Mouse (Mus musculus) layer of hippocampus, adult 8-10 months (tissue): ENCODE data around the gene Mob4. TPM values are rescaled to one million over a fixed set of nuclear protein-coding genes. Genes with fewer than 3 reads are reported as not detected.
"Not testable (repeated sequence)": the region's sequence is repeated elsewhere in the genome, so short reads cannot be mapped to it uniquely, and the experiment has no call there.

Source experiments
- DNase-seq, 2 experiments: peaks; one replicate each; pipeline ENCODE4 v3.0.0; 2022; ENCODE audit warnings: low spot score in 2 of 2
- total RNA-seq, 4 experiments: library from RNA; stranded (reverse); gene quantifications; 2 replicates each; pipeline ENCODE4 v1.2.4; 2022

Gene Mob4
- 10 to 100 TPM; 56.8 to 62.9 (median 58.1) TPM for total RNA-seq

DNA sequence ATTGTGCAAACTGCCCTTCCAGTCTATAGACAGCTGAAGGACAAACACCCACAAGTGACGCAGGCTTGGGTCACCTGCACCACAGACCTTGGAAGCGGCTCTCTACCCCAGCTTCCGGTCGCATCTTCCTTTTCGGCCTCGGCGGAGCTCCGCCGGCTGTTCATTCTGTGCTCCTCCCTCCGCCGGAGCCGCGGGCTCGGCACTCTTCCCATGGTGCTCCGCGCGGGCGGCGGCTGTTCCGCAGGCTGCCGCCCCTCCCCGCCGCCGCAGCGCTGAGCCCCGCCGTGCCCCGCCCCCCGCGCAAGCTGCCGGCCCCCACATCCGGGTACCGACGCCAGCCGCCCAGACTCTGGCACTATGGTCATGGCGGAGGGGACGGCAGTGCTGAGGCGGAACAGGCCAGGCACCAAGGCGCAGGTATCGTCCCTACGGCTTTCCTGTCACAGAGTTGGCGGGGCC is at the start of gene Mob4:
TSS of gene Mob4 (plus strand) at position 289 of the 459 bp plus-strand sequence.
- peak; percentile 72 to 85 for DNase-seq

DNA sequence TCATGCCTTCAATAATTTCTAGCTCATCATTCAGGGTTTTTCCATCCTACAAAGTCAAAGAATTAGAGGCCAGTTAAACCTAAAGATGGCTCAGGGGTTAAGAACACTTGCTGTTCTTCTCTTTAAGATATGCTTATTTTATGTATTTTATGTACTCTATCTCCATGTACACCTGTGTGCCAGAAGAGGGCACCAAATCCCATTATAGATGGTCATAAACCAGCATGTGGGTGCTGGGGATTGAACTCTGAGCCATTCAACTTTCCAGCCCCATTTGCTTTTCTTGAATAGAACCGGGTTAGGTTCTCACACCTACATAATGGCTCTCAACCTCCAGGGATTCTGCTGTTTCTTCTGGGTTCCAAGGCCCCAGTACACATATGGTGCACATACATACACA is 48.9 kb upstream of the Mob4 start:
- DNase-seq = no peak

DNA sequence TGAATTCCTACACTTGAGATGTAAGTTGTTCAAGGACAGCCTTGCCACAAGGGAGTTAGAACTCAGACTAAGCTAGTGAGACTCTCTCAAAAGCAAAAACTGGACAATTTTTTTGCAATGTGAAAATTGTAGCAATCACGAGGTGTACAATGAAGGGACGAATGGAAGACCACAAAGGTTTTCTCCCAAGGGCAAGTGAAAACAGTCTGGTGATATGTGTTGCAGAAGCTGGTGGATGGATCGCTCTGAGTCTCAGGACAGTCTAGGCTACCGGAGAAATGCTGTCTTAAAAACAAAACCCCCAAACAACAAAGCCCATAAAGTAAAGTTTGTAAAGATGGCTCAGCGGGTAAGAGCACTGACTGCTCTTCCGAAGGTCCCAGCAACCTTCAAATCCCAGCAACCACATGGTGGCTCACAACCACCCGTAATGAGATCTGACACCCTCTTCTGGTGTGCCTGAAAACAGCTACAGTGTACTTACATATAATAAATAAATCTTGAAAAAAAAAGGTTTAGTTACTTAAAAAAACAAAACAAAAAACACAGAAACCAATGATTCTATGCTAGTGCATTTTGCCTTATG is 45.2 kb upstream of the Mob4 start:
- DNase-seq = no peak

DNA sequence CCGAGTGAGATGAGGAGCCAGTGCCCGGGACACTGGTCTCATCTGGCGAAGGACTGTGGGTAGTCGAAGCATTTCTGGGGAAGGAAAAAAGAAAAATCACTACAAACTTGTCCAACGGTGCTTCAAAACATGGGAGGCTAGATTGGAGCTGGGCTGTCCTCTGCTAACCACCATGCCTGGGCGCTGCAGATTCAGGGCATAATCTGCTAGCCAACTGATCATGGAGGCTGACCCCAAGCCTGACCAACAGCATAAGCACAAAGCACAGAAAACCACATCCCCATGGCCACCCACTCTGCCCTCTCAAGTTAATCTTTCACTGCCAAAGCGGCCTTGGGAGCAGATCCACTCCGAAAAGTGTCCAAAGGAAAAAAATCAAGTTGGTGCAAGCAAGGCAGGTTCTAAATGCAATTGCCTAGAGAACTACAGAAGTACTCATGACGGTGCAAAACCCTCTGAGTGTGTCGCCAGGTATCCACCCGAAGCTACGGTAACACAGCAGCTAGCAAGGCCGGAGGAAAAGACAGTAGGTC is 44.1 kb upstream of the Mob4 start:
- DNase-seq = peak in 1 of 2 experiments; percentile 8

DNA sequence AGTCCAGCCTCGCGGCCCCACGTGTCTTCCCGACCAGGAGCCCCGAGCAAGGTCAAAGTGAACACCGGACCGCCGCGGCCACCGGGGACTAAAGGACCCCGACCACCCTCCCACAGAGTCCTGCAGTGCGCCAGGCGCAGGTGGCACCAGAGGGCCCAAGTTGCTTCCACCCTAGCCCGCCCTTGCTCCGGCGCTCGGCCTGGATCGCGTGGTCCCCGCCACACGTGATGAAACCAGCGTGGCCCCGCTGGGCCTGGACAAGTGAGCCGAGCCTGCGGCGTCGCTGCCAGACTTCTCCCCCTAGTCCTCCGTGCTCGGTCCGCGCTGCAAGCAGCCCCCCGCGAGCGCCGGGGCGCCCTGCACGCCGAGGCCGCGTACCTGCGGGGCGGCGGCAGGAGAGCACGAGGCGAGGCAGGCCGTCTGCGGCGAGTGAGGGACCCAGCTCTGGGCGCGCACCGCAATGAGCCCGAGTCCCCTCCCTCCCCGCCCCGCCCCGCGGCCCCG is 43.6 kb upstream of the Mob4 start:
- DNase-seq = peak in 1 of 2 experiments; percentile 49

DNA sequence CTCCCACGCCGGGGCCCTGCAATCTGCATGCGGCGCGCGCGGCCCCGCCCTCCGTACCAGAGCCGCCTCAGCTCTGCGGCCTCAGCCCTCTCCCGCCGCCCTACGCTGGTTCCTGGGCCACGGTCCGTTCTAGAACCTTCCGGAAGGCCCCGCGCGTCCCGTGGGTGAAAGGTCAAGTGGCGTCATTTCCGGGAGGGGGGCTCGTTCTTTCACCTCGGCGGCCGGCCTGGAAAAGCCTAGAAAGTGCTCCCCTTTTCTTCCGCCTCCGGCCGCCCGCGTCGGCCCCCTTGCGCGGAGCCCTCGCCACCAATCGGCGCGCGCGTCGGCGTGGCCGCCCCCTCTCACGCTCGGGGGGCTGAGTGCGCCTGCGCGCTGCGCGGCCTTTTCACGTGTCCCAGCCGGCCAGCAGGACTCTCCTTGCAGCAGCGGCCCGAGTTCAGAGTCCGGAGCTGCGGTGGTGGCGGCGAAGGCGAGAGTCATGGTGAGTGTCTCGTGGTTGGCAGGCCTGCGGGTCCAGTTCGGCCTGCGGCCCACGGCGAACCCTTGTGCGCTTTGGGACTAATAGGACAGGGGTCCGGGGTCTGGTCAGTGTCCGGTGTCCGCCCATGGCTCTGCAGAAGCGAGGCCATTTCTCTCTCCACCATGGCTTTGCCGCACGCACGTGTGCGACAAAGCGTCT is 43.0 kb upstream of the Mob4 start, which contains the start of the genes Hspe1 and Hspd1:
TSS of gene Hspe1 (plus strand) at position 201 of the 679 bp plus-strand sequence.
TSS of gene Hspd1 (minus strand) at position 312 of the 679 bp plus-strand sequence.
- DNase-seq = peak; percentile 98

DNA sequence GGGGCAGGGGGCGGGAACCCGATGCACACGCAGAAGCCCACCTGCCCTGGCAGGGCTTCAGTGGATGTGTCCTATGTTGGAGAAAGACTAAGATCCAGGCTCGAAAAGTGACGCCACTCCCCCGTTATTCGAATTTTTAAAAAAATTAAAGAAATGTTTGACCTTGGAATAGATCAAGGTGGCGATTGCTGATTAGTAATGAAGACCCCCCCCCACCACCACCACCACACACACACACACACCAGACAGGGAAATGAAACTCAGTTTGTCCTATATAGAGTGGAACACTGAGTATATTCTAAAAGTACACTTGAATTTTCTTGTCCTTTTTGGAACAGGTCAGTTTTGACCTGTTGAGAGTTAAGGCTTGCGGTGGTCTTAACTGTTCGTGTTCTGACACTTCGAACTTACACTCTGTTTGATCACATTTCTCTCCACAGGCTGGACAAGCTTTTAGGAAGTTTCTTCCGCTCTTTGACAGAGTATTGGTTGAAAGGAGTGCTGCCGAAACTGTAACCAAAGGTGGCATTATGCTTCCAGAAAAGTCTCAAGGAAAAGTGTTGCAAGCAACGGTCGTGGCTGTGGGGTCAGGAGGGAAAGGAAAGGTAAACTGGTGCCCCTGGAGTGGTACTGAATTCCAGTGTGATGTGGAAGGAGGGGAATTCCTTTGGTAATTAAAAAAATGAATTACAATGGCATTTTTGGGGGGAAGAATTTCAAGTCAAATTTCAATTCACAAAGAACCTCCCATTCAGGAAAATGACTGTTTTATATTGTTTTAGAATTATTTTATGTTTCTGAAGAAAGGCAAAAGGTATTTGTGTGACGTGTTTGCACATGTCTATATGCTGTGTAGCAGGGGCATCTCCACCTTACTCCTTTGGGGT is 42.2 kb upstream of the Mob4 start:
- DNase-seq = no peak

DNA sequence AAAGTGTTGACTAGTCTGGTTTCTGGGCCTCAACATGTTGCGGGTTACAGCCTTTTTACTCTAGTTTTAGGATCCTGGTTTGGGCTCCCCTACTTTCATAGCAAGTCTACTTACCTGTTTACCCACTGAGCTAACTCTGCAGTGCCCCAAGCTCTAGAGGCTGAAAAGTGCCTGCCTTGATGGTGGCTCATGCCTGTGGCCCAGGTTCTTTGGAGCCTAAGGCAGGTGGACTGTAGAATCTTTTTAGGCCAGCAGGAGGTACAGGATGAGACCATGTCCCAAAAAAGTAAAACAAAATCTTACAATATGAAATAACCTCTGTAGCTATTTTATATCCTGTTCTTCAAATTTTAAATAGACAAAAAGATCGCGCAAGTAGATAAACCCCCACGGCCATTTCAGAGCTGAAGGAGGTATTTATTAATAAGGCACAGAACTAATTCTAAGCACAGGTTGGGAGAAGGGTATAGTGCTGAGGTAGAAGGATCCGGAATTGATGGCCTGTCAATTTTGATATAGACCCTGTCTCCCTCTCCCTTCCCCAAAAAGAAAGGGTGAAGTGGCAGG is 41.5 kb upstream of the Mob4 start:
- no peak for DNase-seq

DNA sequence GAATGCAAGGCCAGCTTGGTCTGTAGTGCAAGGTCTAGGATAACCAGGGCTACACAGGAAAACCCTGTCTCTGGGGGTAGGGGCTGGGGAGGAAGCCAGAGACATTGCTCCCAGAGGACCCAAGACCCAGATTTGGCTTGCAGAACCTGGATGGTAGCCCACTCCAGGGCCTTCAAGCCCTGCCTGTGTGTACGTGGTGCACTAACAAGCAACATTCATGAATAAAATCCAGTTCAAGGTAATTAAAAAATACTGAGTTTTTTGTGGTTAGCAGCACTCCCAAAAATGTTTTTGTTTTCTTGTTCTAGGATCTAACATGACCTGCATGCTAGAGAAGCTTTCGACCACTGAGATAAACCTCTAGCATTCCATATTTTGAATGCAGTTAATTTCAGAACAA is 39.0 kb upstream of the Mob4 start:
- no peak for DNase-seq

DNA sequence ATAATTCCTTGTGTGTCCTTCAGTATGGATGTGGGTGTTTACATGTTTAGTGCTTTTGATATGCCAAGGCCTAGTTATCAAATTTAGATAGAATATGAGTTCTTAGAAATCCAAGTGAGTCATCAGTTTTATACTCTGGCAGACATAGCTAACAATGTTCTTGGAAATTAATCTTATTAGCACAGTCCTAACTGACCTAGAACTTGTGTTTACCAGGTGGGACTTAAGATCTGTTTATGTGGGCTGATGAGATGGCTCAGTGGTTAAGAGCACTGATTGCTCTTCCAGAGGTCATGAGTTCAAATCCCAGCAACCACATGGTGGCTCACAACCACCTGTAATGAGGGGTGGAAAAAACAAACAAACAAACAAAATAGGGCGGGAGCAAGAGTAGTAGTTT is 38.6 kb upstream of the Mob4 start:
- no peak for DNase-seq

DNA sequence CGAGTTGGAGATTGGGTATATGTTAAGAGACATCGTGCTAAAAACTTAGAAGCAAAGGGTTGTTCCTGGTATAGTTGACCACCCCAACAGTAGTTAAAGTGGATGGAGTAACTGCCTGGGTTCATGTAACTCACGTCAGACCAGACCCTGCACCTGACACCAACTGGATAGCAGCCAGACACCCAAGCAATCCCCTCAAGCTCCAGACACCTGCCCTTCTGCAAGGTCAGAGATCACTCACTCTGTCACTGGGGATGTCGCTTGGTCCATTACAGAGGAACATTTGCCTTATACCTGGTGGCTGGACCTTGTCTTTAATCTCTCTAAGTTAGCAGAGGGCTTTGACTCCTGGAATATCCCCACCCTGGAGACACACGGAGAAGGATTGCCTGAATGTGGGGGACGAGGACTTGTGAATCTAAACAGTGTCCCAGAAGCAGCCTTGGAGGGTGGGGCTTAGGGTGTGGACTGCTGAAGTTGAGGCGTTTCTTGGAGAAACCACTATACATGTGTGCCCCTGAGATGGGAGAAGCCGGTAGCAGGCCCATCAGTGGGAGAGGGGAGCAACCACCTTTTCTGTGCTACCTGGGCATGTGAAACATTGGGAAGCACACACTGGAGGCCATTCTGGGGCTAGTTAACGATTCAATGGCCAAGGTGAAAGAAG is 24.0 kb upstream of the Mob4 start:
- no peak for DNase-seq

DNA sequence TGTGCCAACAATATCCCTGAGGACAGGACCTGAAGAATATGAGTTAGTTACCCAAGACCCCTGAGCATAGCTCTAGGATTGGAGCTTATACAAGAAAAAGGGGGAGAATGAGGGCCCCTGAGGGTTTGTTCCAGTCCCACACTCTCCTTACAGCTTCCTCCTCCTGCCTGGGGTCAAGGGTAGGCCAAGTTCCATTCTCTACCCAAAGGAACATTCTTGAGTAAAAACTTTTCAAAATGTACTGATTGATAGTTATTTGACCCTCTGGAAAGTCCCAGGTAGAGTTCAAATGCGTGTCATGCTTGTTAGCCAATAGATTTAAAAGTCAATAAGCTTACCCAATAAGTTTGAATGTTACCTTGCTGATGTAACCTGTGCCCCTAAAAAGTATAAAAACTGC is 23.4 kb upstream of the Mob4 start:
- no peak for DNase-seq

DNA sequence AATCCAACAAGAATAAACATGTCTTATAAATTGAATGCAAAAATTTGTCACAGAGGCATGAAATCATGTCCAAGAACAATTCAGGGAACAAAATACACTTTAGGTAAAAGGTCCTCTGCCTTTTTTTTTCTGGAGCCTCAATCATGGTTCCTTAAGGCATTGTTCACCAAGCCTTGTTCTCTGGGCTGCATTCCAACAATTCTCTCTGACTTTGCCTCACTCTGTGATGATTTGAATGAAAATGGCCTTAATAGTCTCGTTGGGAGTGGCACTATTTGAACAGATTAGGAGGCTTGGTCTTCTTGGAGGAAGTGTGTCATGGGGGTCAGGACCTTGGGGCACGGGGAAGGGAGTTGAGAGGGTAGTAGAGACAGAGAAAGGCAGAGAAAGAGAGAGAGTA is 22.6 kb upstream of the Mob4 start:
- no peak for DNase-seq

DNA sequence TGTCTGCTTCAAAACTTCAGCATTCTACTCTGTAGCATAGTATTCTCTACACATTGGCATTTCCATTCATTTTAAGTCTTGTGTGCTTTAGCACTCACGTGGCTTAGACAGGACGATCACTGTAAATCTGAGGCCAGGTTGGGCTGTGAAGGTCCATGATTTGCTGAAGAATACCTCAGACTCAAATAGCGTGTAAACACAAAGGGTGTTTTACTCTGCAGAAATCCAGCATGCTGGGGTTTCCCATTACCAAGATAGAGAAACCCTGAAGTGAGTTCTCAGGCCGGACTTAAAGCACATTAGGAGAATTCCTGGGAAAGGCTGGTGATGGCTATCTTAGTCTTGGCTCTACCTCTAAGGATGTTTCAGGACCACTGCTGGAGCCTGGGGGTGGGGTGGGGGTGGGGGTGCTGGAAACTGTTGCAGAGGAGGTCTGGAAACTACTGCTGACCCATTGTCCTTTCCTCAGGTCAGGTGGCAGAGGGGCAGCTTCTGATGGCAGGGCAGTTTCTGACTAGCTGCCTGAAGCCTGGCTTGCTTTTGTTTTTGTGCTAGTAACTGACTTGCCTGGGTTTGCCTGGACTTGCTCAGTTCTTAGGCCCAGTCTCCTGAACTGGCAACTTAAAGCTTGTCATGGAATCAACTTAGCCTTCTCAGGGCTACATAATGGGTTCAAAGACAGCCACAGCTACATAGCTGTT is 21.8 kb upstream of the Mob4 start:
- DNase-seq = no peak

DNA sequence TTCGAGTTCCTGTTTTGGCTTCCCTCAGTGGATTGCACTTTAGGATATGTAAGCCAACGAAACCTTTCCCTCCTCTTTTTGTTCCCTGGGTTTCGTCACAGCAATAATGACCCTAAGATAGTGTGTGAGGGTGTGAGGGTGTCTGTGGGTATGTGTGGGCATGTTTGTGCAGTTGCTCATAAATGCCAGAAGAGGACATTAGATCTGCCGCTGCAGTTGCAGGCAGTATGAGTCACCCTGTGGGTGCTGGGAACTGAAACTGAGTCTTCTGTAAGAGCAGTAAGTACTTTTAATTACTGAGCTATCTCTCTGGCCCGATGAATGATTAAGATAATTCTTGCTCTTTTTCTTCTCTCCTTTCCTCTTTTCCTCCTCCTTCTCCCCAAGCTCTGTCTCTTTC is 8.0 kb upstream of the Mob4 start:
- DNase-seq = no peak

DNA sequence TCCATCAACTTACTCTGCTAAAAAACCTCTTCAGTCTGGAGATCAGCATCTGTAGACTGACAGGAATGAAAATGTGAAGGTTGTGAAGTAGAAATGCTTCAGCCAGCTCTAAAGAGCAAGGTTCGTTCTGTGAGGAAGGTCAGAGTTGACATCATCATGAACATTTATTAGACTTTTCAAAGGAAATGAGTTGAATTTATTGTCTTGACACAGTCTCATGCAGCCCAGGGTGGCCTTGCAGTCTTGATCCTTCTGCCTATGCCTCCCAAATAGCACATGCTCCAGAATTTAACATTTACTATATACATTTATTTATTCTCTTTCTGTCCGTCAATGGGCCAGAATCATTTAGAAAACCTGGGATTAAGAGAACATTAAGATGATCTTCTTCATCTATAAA is 7.5 kb upstream of the Mob4 start:
- no peak for DNase-seq

DNA sequence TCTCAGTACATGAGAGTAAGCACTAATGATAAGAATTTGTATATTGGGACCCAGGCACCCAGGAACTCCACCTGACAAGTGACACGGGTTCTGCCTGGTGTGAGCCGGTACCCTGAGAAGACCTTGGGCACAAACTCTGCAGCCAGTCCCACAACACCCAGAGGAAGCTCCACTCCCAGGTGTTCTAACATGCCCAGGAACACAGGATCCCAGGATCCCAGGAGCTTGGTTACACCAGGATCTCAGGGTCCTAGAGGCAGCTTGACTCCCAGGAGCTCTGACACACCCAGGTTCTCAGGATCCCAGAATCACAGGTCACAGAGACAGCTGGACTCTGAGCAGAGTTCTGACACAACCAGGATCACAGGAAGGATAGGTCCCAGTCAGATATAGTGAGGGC is 6.9 kb upstream of the Mob4 start:
- DNase-seq = not testable (repeated sequence)

DNA sequence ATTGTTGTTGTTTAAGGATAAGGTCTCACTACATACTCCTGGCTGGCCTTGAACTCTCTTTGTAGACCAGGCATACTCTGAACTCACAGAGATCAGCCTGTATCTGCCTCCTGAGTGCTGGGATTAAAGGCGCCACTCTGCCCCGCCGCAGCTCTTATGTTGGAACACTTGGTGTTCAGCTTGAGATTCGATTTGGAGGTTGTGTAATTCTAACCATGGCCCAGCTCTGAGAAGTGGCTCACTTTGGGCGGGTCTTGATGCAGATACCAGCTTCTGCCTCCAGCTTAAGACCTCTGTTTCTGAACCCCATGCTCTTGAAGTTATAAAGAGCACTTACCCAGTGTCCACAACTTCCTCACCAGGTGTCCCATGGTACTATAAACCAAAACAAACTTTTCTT is 1.3 kb upstream of the Mob4 start:
- DNase-seq = no peak

DNA sequence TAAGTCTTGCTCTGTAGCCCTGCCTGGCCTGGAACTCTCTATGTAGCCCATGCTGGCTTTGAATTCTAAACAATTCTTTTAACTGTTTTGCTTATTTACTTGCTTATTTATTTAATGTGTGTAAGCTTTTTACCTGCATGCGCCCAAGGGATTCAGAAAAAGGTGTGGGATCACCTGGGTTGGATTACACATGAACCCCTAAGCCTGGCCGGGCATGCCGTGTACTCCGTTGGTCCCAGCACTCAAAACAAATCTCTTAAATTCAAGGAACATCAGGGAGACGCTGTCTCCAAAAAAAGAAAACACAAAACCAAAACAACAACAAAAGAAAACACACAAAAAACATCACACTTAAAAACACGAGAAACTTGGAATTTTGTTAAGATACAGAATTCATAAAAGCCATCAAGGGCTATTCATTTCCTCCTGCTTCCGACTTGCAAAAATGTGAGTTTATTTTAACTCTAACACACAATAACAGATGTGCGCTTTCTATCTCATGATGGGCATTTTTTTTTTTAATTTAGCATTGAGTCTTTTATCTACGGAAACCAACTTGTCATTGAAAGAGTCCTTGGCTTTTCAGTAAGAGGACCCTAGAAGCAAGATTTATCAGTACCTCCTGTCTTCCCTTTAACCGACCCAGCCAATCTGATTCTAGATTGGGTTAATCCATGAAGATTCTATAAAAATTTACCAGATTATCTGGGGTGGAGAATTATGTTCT is 678 bp upstream of the Mob4 start:
- DNase-seq = no peak
